Mouse (Mus musculus) adrenal gland (tissue): ENCODE results near the gene Degs2.

Source experiments
- intact Hi-C: fragments of 180-260 bp; cut with DNase I; formaldehyde crosslinking; loops from one replicate; pipeline ENCODE4 v1.15.1; 2025
- microRNA-seq, 2 experiments: library from miRNA; unstranded; fragments of <30 nt; microRNA quantifications; one replicate each; pipeline ENCODE4; 2019

The Degs2 gene

GRCm38 (mm10) chr12:108653358-108654335 lies 48.5 kb downstream of the Degs2 start:
- intact Hi-C loops: no loop called here

- intact Hi-C loops: no loop called here
Measured at GRCm38 (mm10) chr12:108651053-108651660, 51.0 kb downstream of the Degs2 start.

- intact Hi-C loops: no loop called here
Measured at GRCm38 (mm10) chr12:108647784-108648183, 54.3 kb downstream of the Degs2 start.

- intact Hi-C loops: no loop called here
Measured at GRCm38 (mm10) chr12:108646234-108646633, 55.9 kb downstream of the Degs2 start.

GRCm38 (mm10) chr12:108642019-108642418 lies 60.1 kb downstream of the Degs2 start:
- intact Hi-C loops: no loop called here

- intact Hi-C loops: no loop called here
Measured at GRCm38 (mm10) chr12:108639126-108639525, 63.0 kb downstream of the Degs2 start.

- intact Hi-C loops: no loop called here
Measured at GRCm38 (mm10) chr12:108637440-108637839, 64.7 kb downstream of the Degs2 start.

GRCm38 (mm10) chr12:108635501-108635900 lies 66.6 kb downstream of the Degs2 start:
- intact Hi-C loops: no loop called here

GRCm38 (mm10) chr12:108634031-108634430 lies 68.1 kb downstream of the Degs2 start:
- intact Hi-C loops: no loop called here

- intact Hi-C loops: no loop called here
Measured at GRCm38 (mm10) chr12:108632501-108632900, 69.6 kb downstream of the Degs2 start.

- intact Hi-C loops: no loop called here
Measured at GRCm38 (mm10) chr12:108630741-108631688, 71.1 kb downstream of the Degs2 start.

GRCm38 (mm10) chr12:108629556-108629955 lies 72.6 kb downstream of the Degs2 start:
- intact Hi-C loops: no loop called here

Small RNA genes within 50 kb of the gene (microRNA-seq; reads per million reads assigned to microRNA genes)
- gene Gm23872: 0 reads per million in 2 experiments
- 748 to 756 reads per million in 2 experiments for gene Mir342
